Mouse (Mus musculus): ENCODE measurements around the gene Wdr76.

DNA sequence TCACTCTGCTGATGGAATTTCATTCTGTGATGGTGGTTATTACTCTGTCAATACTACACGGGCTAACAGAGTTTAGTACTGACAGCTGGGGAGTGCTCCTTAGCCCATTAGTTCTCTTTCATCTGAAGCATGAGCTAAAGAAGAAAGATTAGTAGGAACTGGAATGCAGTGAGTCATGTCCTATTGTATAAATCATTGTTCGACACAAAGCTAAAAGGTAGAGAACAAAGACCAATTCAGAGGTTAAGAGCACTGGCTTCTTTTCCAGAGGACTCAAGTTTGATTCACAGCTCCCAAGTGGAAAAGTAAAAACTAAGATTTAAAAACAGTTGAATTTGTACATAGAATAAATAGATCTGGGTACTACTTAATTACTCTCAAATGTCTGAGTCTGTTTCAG lies 46.5 kb upstream of the Wdr76 start:
- TF ChIP-seq CTCF (IDR thresholded peaks at IDR 0.05; ENCODE audit: extremely low read depth, insufficient read length, insufficient replicate concordance, low read depth, low read length) (no peak), POLR2A (IDR thresholded peaks at IDR 0.05; ENCODE audit: low read depth, low read length) (no peak)

Data from small intestine, adult 2 months (tissue).